Mouse (Mus musculus) layer of hippocampus, adult 8-10 months (tissue): ENCODE measurements around the gene Mkln1. TPM values are rescaled to one million over a fixed set of nuclear protein-coding genes. Genes with fewer than 3 reads are reported as not detected.

Experiments
- DNase-seq, 2 experiments: peaks; one replicate each; pipeline ENCODE4 v3.0.0; 2022; ENCODE audit warnings: low spot score in 2 of 2
- total RNA-seq, 4 experiments: library from RNA; stranded (reverse); gene quantifications; 2 replicates each; pipeline ENCODE4 v1.2.4; 2022

Gene Mkln1
- total RNA-seq, 4 experiments from 2014 or later = 160 to 192 (median 175) TPM

- no peak for DNase-seq
Measured at GRCm38 (mm10) chr6:31513726-31514125, 115.2 kb downstream of the Mkln1 start.

- no peak for DNase-seq
Measured at GRCm38 (mm10) chr6:31517681-31518337, 119.3 kb downstream of the Mkln1 start.

DNA sequence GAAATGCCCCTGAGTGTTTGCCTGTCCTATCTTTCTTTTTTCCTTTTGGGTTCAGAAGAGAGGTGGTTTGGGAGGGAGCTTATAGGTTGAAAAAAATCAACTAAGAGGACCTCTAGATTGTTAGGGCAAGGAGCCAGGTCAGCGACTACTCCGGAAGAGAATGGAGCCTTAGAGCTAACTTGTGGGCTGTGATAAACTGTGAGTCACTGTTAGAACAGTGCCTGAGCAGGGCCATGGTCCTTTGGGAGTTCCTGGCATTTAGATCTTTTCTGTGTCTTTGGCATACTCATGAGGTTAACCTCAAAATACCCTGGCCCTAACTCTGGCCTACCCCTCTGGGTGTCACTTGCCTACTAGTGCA, 119.8 kb downstream of the Mkln1 start:
- no peak for DNase-seq

- DNase-seq = no peak
Measured at GRCm38 (mm10) chr6:31519001-31519471, 120.5 kb downstream of the Mkln1 start.

DNA sequence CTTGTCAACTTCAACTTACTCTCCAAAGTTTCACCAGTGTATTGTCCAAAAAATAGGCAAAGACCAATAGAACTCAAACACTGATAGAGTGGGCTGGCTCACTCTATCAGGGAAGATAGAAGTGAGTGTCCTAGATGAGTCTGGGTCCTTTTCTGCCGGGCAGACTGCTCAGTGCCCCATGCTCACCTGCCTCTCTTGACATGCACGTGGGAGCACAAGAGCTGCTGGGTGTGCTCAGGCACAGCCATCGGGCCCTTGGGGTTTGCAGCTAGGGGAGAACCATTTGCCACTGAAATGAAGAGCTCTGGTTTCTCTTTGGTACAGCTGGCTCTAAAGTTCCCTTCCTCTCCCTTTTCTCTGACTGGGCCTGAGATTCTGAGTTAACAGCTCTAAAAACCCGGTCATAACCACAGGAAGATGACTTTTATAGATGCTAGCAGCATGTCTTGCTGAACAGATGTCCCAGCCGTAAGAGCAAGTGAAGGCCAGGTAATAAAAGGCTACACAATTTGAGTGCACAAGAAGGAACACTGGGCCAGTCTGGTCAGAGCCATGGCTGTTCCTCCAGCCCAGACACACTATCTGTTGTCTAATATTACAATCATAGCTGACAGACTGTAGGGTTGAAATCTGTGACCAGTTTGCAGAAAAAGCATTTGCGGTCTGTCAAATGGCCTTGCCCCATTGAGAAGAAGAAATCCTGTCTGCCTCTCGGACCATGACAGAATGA, 122.1 kb downstream of the Mkln1 start:
- no peak for DNase-seq

GRCm38 (mm10) chr6:31521491-31522355, 123.2 kb downstream of the Mkln1 start:
- DNase-seq = no peak

DNA sequence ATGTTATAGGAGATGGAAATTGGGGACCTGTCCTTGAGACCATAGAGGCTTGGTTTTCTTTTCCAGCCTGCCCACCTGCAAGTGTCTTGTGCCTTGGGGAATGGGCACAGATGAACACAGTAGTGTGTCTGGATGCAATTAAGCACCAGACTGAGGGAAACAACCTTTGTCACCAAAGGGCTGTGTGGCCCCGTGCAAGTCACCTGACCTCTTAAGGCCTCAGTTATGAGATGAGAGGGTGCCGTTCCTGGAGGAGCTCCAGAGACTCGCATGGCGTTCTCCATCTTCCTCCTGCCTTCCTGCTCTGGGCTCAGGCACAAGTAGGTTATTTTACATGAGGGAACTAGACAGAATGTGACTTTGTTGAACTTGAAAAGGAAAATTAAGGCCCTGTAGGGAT, 123.9 kb downstream of the Mkln1 start:
- no peak for DNase-seq

- DNase-seq = no peak
Measured at GRCm38 (mm10) chr6:31523039-31523438, 124.5 kb downstream of the Mkln1 start.

- DNase-seq = no peak
Measured at GRCm38 (mm10) chr6:31523657-31524056, 125.1 kb downstream of the Mkln1 start.

DNA sequence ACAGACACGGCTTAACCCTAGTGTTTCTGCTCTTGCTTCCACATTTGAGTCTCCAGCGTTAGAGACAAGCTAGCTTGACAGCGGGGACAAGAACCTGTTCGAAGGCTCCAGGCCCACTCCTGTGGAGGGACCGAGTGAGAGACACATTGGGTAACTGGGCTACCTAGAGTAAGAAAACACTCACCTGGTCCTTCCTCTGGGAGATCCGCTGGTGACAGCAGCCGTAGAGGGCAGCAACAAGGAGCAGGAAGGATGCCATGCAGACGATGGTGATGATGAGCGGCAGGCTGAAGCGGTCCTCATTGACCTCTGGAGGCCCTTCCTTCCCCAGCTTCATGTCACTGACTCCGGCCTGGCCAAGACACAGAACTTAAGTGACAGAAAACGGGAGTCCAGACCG, 125.6 kb downstream of the Mkln1 start:
- DNase-seq = no peak

- no peak for DNase-seq
Measured at GRCm38 (mm10) chr6:31524647-31525046, 126.1 kb downstream of the Mkln1 start.

DNA sequence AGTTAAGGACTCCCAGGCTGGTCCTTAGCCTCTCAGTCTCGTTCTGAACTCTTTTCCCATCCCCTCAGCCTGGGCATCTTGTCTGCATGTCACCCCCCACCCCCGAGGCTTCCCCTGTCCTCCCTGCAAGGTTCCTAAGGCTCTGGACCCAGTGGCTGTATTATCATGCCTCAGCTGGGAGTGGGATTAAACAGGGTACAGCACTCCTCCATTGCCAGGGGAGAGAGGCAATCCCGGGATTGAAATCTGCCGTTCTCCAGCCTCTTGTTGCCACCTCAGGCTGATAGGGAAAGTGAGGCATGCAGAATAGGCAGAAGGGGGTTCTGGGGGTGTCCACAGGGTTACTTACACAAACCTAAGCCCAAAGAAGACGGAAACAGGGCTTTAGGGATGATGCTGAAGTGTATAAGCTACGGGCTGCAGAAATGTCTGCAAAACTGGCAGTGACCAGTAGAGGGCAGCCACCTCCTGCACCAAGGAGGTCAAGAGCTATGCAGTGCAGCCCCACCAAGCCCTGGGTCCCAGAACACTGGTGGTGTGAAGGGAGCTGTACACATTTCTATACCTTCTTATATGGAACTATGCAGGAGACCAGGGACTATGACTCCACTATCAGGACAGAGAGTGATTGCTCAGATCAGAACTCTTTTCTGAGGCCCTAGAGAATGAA, 126.8 kb downstream of the Mkln1 start:
- peak in 1 of 2 experiments; percentile 71 for DNase-seq

DNA sequence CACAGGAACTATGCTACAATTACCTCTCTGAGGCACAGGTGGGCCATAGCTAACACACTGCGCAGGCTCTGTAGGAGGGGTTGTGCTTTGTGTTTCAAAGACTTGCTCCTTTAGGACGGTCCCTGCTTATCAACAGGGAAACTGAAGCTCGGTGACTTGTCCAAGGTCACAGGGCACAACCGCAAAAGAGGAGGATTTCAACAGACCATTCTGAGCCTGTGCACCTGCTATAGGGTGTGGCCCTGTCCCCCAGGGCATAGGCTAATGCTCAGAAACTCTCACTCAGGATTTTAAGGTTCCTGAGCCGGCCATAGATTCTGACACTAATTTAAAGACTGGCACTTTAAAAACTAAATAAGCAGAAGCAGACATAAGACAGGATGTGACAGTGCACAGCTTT, 128.4 kb downstream of the Mkln1 start:
- no peak for DNase-seq

- peak in 1 of 2 experiments; percentile 68 for DNase-seq
Measured at GRCm38 (mm10) chr6:31527897-31528296, 129.4 kb downstream of the Mkln1 start.

- no peak for DNase-seq
Measured at GRCm38 (mm10) chr6:31528339-31528738, 129.8 kb downstream of the Mkln1 start.

GRCm38 (mm10) chr6:31531880-31532279, 133.3 kb downstream of the Mkln1 start:
- no peak for DNase-seq

DNA sequence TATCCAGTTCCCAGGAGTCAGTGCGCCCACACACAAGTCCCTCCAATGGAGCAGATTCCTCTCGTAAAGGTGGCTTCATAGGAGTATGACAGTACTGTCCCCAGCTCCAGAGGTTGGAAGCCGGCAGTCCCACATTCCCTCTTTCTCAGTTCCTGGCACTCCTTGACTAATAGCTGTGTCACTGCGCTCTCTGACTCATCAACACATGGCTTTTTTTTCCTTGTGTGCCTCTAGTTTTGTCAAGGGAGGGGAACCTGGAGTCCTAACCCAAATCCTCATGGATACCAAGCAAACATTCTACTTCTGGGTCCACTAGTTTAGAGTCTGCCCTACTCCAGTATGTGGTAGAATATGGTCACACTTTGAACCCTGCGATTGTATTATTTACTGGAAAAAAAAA, 136.2 kb downstream of the Mkln1 start:
- no peak for DNase-seq

- DNase-seq = no peak
Measured at GRCm38 (mm10) chr6:31537193-31537592, 138.7 kb downstream of the Mkln1 start.

DNA sequence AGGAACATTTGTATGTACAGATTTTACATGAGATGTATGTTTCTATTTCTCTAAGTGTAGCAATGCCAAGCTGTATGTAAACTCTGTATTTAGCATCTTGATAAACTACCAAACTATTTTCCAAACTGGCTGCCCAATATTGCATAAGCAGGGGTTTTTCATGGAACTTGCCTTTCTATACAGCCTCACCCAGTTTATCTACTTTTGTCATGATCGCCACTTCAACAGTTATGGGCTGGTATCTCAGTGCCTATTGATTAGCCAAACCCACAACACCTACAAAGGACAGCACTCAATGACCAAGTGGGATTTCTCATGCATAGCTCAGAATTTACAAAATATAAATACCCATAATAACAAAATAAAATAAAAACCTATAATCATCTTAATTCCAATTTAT, 139.6 kb downstream of the Mkln1 start:
- no peak for DNase-seq

DNA sequence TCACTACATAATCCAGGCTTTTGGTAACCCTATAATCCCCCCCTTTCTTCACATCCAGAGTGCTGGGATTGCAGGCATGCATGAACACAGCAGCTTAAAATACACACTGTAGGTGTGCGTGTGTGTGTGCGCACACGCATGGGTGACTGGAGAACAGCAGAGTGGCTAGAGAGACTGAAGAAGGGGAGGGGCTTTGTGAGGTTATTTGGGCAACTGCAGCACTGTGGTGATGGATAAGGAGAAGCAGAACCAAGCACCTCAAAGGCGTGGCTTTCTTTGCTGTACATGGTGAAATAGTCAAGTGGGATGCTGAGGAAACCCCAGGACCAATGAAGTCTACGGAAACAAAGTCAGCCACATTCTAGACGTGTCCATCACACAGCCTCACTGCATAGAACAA, 141.5 kb downstream of the Mkln1 start:
- DNase-seq = no peak

- DNase-seq = no peak
Measured at GRCm38 (mm10) chr6:31544318-31544717, 145.8 kb downstream of the Mkln1 start.
